Mouse (Mus musculus): Measurements from ENCODE around the gene Vsig10l.
A peak's percentile ranks its signal among the peaks of the same experiment; 100 is the strongest.

Gene Vsig10l

DNA sequence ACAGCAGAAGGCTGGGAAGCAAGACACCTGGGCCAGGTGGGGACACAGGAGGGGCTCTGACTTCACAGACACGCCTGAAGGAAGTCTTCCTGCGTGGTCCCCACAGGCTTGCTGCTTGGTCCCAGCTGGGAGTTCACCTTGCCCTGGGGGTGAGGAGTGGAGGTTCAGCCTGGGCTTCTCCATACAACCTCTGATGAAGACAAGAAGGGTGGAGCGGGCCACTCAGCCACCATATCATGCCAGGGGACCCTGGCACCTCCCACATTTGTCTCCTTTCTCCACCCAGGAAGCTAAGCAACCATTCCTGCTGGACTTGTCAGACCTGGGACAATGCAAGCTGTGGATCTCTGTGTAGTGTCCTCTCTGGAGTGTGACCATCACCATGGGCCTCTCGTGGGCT is at the start of gene Vsig10l:
Vsig10l (plus strand) TSS at position 301 of the 400 bp plus-strand sequence.
- no peak for DNase-seq (ENCODE audit: low spot score)

DNA sequence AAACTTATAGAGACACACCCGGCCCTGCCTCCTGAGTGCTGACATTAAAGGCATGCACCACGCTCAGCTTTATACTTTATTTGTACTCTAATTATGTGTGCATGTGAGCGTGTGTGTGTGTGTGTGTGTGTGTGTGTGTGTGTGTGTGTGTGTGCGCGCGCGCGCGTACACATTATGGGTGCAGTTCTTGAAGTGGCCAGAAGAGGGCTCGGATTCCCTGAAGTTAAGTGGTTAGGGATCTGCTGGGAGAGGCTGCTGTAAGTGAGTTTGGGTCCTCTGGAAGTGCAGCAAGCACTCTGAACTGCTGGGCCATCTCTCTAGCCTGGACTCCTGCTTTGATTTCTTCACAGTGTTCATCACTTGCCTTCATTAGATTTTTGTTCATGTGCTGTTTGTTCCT is 45.7 kb upstream of the Vsig10l start:
- DNase-seq (ENCODE audit: low spot score): no peak

DNA sequence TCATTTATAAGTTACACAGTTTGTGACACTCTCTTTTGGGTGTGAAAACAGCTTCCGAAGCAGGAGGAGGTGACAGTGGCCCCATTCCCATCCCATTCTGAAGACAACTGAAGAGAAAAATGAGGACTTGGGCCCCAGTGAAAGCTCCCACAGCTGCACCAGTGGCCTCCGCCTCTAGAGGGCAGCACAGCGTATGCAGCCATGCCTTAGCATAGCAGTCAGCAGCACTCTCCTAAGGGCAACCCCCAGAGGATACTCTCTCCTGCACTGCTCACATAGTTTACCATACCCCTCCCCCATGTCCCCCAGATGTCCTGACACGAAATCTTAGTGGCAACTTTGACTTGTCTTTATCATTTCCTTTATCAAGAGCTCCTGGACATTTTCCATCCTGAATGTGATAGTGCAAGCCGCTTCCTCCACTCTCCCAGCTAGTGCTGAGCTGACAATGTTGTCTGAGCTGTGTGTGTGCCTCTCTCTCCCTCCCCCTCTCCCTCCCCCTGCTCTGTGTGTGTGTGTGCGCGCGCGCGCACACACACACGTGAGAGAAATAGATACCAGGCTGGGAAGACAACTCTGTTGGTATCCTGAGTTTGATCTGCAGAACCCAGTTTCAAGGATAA is 39.8 kb upstream of the Vsig10l start:
- DNase-seq (ENCODE audit: low spot score): peak; percentile 86

DNA sequence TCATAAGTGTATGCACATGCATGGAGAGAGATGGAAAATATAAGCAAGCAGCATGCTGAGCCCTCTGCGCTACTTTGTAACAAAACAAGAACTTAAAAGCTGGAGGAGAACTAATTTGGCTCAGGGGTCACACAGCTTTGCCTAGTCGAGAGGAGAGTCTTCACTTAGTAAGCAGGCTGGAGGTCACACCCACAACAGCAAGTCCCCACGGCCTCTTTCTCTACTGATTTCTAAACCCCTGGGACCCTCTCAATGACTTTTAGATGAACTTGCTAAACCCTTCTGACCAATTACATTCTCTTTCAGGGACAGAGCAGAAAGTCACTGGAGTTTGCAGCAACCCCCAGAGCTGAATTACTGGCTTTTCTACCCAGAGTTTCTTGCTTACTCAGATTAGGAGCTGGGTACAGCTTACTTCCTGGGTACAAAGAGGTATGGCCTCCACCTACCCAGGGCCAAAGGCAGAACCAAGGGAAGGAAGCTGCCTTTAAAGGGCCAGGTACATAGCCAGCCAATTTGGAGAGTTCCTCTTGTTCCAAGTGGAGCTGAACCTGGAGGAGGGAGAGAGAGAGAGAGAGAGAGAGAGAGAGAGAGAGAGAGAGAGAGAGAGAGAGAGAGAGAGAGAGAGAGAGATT is 38.8 kb upstream of the Vsig10l start:
- DNase-seq (ENCODE audit: low spot score): no peak

GRCm38 (mm10) chr7:43427406-43427805 is 35.5 kb upstream of the Vsig10l start, which contains the start of gene Lim2:
Lim2 (plus strand) TSS chr7:43427670.
- DNase-seq (ENCODE audit: low spot score): no peak

DNA sequence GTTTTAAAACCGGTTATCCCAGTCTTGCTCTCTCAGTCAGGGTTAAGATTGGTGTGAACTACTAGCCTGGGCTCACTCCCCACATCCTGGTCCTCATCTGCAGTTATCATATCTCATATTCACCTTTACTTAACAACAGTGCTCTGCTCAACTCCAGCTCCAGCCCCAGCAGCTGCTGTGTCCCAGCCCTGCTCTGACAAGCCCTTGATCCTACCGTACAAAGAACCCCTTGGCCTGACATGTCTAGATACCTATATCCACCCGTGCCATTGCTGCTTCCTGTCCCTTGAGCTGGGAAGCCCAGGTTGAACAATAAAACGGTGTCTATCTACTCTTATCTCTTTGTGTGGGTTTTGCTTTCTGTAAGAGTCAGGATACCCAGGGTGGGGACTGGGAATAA is 33.5 kb upstream of the Vsig10l start:
- DNase-seq (ENCODE audit: low spot score): no peak

GRCm38 (mm10) chr7:43432891-43433290 is 30.1 kb upstream of the Vsig10l start:
- DNase-seq (ENCODE audit: low spot score): no peak

- no peak for DNase-seq (ENCODE audit: low spot score)
Measured at GRCm38 (mm10) chr7:43434676-43435075, 28.3 kb upstream of the Vsig10l start.

DNA sequence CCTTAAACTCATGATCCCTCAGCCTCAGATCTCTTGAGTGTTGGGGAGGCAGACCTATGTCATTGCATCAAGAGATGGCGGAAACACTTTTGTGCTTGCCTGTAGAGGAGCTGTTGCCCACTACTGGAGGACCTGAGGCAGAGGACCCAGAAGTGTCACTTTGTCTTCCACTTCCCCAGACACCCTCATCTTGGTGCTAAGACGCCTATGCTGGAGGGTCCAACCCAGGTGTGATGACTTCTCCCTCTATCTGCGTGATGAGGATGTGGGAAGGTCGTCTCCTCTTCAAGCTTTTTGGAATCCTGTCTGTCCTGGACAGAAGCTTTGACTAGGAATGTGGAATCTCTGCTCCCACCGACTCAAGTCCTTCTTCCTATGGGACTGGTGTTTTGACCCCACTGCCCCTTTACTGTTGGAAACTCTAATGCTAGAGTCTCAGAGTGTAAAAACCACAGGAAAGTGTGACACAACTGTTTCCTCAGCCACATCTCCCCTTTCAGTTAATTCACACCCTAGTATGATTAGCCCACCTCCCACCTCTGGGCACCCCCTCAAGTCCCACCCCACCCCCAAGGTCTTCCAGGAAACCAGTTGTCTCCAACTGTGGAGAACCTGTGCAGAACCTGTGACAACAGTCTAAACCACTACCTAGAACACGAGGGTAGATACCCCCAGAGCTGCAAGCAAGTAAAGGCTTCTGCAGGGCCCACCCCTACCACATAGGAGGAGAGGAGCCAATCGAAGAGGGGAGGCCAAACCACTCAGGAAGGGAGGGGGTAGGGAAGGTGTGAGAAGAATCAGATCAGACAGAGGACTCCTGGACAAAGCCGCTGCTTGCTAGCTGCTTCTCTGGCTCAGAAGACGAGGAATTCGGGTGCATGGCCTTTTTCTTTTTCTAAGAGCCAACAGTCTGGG is 26.4 kb upstream of the Vsig10l start, which contains the start of gene Nkg7:
Nkg7 (plus strand) TSS at position 733 of the 915 bp plus-strand sequence.
- DNase-seq (ENCODE audit: low spot score): no peak

- no peak for DNase-seq (ENCODE audit: low spot score)
Measured at GRCm38 (mm10) chr7:43438611-43439010, 24.3 kb upstream of the Vsig10l start.

- DNase-seq (ENCODE audit: low spot score): no peak
Measured at GRCm38 (mm10) chr7:43440482-43440881, 22.5 kb upstream of the Vsig10l start, which contains the start of gene Cldnd2. Cldnd2 (plus strand) TSS chr7:43440782.

GRCm38 (mm10) chr7:43441071-43441470 is 21.9 kb upstream of the Vsig10l start:
- no peak for DNase-seq (ENCODE audit: low spot score)

- no peak for DNase-seq (ENCODE audit: low spot score)
Measured at GRCm38 (mm10) chr7:43442684-43443083, 20.3 kb upstream of the Vsig10l start.

DNA sequence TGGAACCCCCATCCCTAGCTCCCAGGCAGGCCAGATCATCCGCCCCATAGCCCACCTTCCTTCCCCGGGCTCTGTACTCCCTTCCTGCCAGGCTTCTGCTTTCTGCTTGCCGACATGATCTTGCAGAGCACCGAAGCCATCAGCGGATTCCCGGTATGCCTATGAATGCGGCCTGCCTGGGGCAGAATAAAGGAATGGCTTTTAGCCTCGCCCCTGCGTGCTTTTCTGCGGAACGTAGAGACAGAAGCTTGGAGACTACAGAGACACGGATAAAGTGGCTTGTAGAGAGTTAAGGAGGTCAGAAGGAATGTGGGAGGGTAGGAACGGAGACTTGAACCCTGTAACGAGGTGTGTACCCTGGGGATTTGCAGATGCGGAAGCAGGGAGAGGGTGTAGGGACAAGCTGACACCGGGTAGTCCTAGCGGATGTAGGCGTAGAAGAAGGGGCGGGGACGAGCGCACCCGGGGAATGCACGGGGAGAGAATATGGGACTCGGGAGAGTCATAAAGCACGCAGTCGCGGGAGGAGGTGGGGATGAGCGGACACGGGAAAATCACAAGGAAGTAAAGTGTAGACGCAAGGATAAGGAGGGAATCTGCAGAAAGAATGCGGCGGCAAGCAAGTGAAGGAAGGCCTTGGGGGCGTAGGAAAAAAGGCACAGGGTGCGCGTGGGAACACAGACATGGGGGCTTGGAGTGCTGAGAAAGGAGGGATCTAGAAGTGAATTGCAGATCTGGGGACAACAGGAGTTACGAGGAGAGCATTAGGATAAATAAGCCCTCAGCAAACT is 19.6 kb upstream of the Vsig10l start:
- peak; percentile 73 for DNase-seq (ENCODE audit: low spot score)

- peak; percentile 83 for DNase-seq (ENCODE audit: low spot score)
Measured at GRCm38 (mm10) chr7:43443917-43444293, 19.0 kb upstream of the Vsig10l start, which contains the start of the genes Etfb and Gm45233. Etfb (plus strand) TSS chr7:43444083. Gm45233 (plus strand) TSS chr7:43444128.

- no peak for DNase-seq (ENCODE audit: low spot score)
Measured at GRCm38 (mm10) chr7:43447801-43448200, 15.2 kb upstream of the Vsig10l start.

DNA sequence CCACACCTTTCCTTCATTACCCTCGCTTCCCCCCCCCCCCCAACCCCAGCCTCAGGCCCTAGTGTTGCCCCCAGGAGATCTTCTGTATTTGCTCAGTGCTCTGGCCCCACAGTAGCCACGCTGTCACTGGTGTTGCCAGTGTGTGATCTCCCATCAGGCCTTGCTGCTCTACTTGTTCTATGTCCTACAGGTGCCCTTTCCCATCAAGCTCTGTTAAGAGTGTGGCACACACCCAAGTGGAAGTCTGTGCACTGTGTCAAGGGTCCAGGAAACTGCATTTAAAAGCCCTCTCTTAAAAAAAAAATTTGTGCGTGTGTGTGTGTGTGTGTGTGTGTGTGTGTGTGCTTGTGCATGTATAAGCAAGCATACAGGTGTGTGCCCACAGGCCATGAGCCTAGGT is 14.7 kb upstream of the Vsig10l start:
- no peak for DNase-seq (ENCODE audit: low spot score)

DNA sequence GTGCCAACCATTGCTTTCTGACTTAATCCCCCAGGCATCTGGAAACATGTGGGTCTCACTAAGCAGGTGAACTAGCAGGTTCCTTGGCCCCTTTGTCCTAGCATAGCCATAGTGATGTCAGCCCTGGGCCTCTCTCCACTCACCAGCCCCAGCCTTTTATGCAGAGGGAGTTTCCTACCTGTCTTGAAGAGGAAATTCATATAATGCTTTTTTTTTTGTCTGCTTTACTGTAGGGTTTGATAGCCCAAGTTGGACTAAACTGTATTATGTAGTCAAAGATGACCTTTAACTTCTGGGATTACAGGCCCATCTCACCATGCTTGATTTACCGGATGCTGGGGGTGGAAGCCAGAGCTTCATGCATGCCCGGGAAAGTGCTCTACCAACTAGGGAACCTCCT is 13.1 kb upstream of the Vsig10l start:
- DNase-seq (ENCODE audit: low spot score): no peak

- DNase-seq (ENCODE audit: low spot score): no peak
Measured at GRCm38 (mm10) chr7:43451726-43452125, 11.2 kb upstream of the Vsig10l start.

- no peak for DNase-seq (ENCODE audit: low spot score)
Measured at GRCm38 (mm10) chr7:43452609-43453008, 10.3 kb upstream of the Vsig10l start.

DNA sequence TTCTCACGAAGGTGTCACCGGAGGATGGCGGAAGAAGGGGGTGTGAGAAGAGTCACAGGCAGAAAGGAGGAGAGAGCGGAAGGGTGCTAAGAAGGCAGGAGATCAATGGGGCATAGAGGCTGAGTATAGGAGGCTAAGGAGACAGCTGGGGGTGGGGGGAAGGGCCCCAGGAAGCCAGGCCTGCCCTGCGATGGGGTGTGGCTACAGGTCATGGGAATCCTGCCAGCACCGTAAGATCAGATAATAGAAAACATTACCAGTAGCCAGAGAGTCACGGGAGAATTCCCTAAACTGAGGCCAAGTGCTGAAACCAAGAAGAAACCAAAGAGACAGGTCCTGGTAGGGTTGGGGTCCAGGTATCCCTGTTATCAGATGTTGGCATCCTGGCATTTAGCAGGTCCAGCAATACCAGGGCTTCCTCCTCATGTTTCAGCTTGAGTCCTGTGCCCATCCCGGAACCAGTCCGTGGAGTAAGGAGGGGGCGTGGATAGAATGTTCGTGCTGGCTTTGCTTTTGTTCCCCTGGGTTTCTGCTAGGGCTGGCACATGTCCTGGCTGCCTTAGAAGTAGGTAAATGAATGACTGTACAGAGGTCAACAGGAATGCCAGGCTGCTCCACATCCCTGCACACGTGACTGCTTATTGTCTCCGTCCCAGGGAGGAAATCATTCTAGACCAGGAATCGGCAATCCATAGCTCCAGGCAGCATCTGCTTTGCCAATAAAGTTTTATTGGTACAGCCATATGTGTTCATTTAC is 9.2 kb upstream of the Vsig10l start:
- no peak for DNase-seq (ENCODE audit: low spot score)

Measured in urinary bladder, postnatal 25 days (tissue).